Mouse (Mus musculus): ENCODE results near the gene Hist1h2ad. TPM values are rescaled to one million over a fixed set of nuclear protein-coding genes. Genes with fewer than 3 reads are reported as not detected.
"Not testable (repeated sequence)": the region's sequence is repeated elsewhere in the genome, so short reads cannot be mapped to it uniquely, and the experiment has no call there.

Gene Hist1h2ad
- polyA plus RNA-seq, 1 experiment from 2014 or later: 11.3 TPM

- DNase-seq (ENCODE audit: low spot score): no peak
These were observed 32.7 kb upstream of the Hist1h2ad start for GRCm38 (mm10) chr13:23541497-23541896.

GRCm38 (mm10) chr13:23542225-23542980 is 31.8 kb upstream of the Hist1h2ad start:
- peak; percentile 40 for DNase-seq (ENCODE audit: low spot score)

- peak; percentile 95 for DNase-seq (ENCODE audit: low spot score)
These were observed 31.1 kb upstream of the Hist1h2ad start, which contains the start of gene Hist1h2bh for GRCm38 (mm10) chr13:23542999-23543607. TSS of gene Hist1h2bh (minus strand) at chr13:23543392.

GRCm38 (mm10) chr13:23543965-23544786 is 30.0 kb upstream of the Hist1h2ad start, which contains the start of gene Hist1h3f:
TSS of gene Hist1h3f (plus strand) at chr13:23544052.
- peak; percentile 95 for DNase-seq (ENCODE audit: low spot score)

- not testable (repeated sequence) for DNase-seq (ENCODE audit: low spot score)
These were observed 29.4 kb upstream of the Hist1h2ad start for GRCm38 (mm10) chr13:23544787-23545120.

- no peak for DNase-seq (ENCODE audit: low spot score)
These were observed 27.5 kb upstream of the Hist1h2ad start for GRCm38 (mm10) chr13:23546694-23547093.

- peak; percentile 33 for DNase-seq (ENCODE audit: low spot score)
These were observed 23.4 kb upstream of the Hist1h2ad start for GRCm38 (mm10) chr13:23550761-23551145.

- DNase-seq (ENCODE audit: low spot score): peak; percentile 93
These were observed 22.9 kb upstream of the Hist1h2ad start, which contains the start of gene Hist1h4f for GRCm38 (mm10) chr13:23551146-23551834. TSS of gene Hist1h4f (minus strand) at chr13:23551648.

- DNase-seq (ENCODE audit: low spot score): no peak
These were observed 22.0 kb upstream of the Hist1h2ad start for GRCm38 (mm10) chr13:23551931-23552914.

- DNase-seq (ENCODE audit: low spot score): no peak
These were observed 21.2 kb upstream of the Hist1h2ad start, which contains the start of gene Hist1h1d for GRCm38 (mm10) chr13:23552962-23553361. TSS of gene Hist1h1d (plus strand) at chr13:23553262.

GRCm38 (mm10) chr13:23554393-23554792 is 19.8 kb upstream of the Hist1h2ad start:
- DNase-seq (ENCODE audit: low spot score): no peak

GRCm38 (mm10) chr13:23554925-23555838 is 19.0 kb upstream of the Hist1h2ad start:
- peak; percentile 93 for DNase-seq (ENCODE audit: low spot score)

- peak; percentile 88 for DNase-seq (ENCODE audit: low spot score)
These were observed 18.3 kb upstream of the Hist1h2ad start for GRCm38 (mm10) chr13:23555839-23556416.

GRCm38 (mm10) chr13:23556906-23557305 is 17.3 kb upstream of the Hist1h2ad start:
- no peak for DNase-seq (ENCODE audit: low spot score)

GRCm38 (mm10) chr13:23560699-23561098 is 13.5 kb upstream of the Hist1h2ad start:
- DNase-seq (ENCODE audit: low spot score): not testable (repeated sequence)

GRCm38 (mm10) chr13:23561531-23561882 is 12.7 kb upstream of the Hist1h2ad start:
- DNase-seq (ENCODE audit: low spot score): not testable (repeated sequence)

- peak; percentile 97 for DNase-seq (ENCODE audit: low spot score)
These were observed 12.1 kb upstream of the Hist1h2ad start, which contains the start of gene Hist1h3e for GRCm38 (mm10) chr13:23561883-23562659. TSS of gene Hist1h3e (minus strand) at chr13:23562369.
